Mouse (Mus musculus) fibroblast of lung, adult 2 months (primary cell): ENCODE data around the gene Relb.
"Not testable (repeated sequence)": the region's sequence is repeated elsewhere in the genome, so short reads cannot be mapped to it uniquely, and the experiment has no call there.

Source experiments
- DNase-seq: peaks from one replicate; pipeline ENCODE4 v3.0.0-alpha.2; 2011; ENCODE audit warnings: low read depth

Gene Relb

GRCm38 (mm10) chr7:19632275-19632674, 3.0 kb upstream of the Relb start:
- no peak for DNase-seq

GRCm38 (mm10) chr7:19628536-19629360, 490 bp downstream of the Relb start:
- DNase-seq = peak; percentile 93

GRCm38 (mm10) chr7:19628192-19628535, 1.1 kb downstream of the Relb start:
- no peak for DNase-seq

- no peak for DNase-seq
Measured at GRCm38 (mm10) chr7:19627721-19628120, 1.5 kb downstream of the Relb start.

- no peak for DNase-seq
Measured at GRCm38 (mm10) chr7:19623433-19623832, 5.8 kb downstream of the Relb start.

GRCm38 (mm10) chr7:19622241-19622640, 7.0 kb downstream of the Relb start:
- DNase-seq = no peak

GRCm38 (mm10) chr7:19620811-19621210, 8.4 kb downstream of the Relb start:
- no peak for DNase-seq

- DNase-seq = peak; percentile 51
Measured at GRCm38 (mm10) chr7:19619004-19619801, 10.0 kb downstream of the Relb start.

GRCm38 (mm10) chr7:19615036-19615577, 14.1 kb downstream of the Relb start:
- no peak for DNase-seq

- no peak for DNase-seq
Measured at GRCm38 (mm10) chr7:19610969-19611368, 18.3 kb downstream of the Relb start.

- no peak for DNase-seq
Measured at GRCm38 (mm10) chr7:19609641-19610332, 19.5 kb downstream of the Relb start.

GRCm38 (mm10) chr7:19607291-19607690, 21.9 kb downstream of the Relb start:
- DNase-seq = no peak

- DNase-seq = not testable (repeated sequence)
Measured at GRCm38 (mm10) chr7:19604606-19605214, 24.5 kb downstream of the Relb start.

GRCm38 (mm10) chr7:19603849-19604605, 25.2 kb downstream of the Relb start, which contains the start of gene Clasrp:
Gene Clasrp, minus strand, starts transcription at chr7:19604486.
- peak; percentile 83 for DNase-seq

- no peak for DNase-seq
Measured at GRCm38 (mm10) chr7:19603055-19603454, 26.2 kb downstream of the Relb start.

- DNase-seq = no peak
Measured at GRCm38 (mm10) chr7:19600562-19600961, 28.7 kb downstream of the Relb start.

- no peak for DNase-seq
Measured at GRCm38 (mm10) chr7:19593061-19593730, 36.0 kb downstream of the Relb start.

GRCm38 (mm10) chr7:19589917-19590316, 39.3 kb downstream of the Relb start:
- DNase-seq = peak; percentile 27

GRCm38 (mm10) chr7:19589207-19589606, 40.0 kb downstream of the Relb start:
- DNase-seq = peak; percentile 17

- no peak for DNase-seq
Measured at GRCm38 (mm10) chr7:19586269-19586668, 43.0 kb downstream of the Relb start.
